Mouse (Mus musculus): Measurements from ENCODE around the gene Maml3.

The Maml3 gene

DNA sequence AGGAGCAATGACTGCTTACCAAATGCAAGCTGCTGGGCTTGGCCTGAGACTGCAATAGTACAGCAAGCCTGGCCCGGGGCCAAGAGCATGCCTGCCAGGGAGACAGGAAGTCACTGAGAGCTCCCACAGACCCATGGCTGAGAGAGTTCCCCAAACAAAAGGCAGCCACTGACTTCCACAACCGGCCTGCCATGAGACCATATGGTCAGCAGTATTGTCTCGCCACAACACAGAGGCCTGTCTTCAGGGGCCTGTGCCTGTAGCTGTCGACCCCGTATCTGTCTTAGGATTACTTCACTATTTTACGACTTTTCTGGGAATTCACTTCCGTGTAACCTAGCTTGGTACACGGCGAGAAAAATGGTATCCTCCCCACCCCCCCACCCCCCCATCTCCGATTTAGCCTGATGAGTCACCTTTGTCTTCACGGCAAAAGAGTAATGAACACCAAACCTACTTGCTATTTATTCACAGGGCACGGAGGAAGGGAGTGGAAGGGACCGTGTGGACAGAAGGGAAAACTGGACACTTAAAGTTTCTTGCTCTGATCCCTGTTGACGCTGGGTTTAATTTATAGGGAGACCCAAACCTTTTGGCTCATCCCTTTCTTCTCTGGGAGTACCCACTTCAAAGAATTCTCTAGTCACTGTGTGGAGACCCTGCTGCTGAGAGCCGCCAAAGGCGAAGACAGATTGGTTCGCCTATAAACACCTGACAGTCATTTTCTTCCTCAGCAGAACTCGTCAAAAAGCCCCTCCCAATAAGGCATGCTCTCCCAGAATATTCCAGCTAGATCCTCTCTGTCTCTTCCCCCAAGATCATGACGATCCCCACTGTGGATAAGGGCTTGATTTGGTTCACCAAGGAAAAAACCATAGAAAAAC lies 16.2 kb downstream of the Maml3 start:
- peak; percentile 80 to 87 for DNase-seq

GRCm38 (mm10) chr3:52087636-52088280 lies 17.1 kb downstream of the Maml3 start:
- DNase-seq, result no peak

- DNase-seq, result no peak
Measured at GRCm38 (mm10) chr3:52078763-52079162, 26.1 kb downstream of the Maml3 start.

GRCm38 (mm10) chr3:52073959-52074358 lies 30.9 kb downstream of the Maml3 start:
- DNase-seq, result no peak

DNA sequence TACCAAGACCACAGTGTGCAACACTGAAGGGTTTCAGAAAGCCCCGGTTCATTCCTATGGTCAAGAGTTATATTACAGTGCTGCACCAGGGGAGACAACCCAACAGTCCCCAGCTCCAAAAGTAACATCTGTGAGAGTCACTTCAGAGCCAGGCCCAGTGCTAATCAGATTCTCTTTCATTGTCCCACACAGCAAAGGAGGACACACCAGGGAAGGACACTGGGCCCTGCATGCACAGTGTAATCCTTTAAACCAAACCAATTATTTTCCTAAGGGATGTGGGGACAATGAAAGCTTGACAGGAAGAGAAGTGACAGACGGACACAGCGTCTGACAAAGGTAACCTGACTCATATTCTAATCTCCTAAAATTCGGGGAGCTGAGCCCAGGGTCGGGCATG lies 32.9 kb downstream of the Maml3 start:
- DNase-seq, result no peak

DNA sequence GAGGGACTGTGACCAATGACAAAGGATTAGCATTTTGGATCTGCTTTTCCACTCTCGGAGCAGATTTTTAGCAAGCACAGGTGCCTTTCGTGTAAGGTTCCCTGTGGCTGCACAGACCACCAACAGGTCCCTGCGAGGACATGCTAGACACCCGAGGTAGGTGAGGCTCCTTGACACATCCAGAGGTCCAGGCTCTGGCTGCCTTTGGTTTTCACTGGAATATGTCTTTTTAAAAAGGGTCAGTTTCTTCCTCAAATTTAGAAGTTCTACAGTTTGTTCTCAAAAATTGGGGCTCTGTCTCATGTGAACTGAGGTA lies 34.8 kb downstream of the Maml3 start:
- no peak for DNase-seq

GRCm38 (mm10) chr3:52069304-52070162 lies 35.3 kb downstream of the Maml3 start:
- DNase-seq, result peak; percentile 65 to 70

GRCm38 (mm10) chr3:52068885-52069284 lies 36.0 kb downstream of the Maml3 start:
- DNase-seq, result no peak

GRCm38 (mm10) chr3:52067181-52067580 lies 37.7 kb downstream of the Maml3 start:
- DNase-seq, result no peak

DNA sequence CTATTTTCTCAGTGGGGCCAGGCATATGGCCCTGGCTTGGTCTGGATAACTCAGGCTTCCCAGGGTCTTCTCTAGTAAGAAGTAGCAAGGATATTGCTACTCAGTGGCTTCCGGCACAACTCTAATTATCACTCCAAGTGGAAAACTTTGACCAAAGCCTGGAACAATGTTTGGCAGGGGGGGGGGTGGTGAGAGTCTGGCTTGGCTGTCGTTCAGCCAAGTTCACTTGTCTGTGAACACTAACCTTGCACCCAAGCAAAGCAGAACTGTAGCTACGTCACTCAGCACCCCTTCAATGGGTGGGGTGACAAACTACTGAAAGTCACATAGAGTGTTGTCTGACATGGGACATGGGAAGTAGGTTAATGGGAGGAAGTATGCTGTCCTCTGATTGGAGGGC lies 38.7 kb downstream of the Maml3 start:
- DNase-seq, result no peak

- no peak for DNase-seq
Measured at GRCm38 (mm10) chr3:52063261-52063655, 41.6 kb downstream of the Maml3 start.

- no peak for DNase-seq
Measured at GRCm38 (mm10) chr3:52062389-52063260, 42.3 kb downstream of the Maml3 start.

DNA sequence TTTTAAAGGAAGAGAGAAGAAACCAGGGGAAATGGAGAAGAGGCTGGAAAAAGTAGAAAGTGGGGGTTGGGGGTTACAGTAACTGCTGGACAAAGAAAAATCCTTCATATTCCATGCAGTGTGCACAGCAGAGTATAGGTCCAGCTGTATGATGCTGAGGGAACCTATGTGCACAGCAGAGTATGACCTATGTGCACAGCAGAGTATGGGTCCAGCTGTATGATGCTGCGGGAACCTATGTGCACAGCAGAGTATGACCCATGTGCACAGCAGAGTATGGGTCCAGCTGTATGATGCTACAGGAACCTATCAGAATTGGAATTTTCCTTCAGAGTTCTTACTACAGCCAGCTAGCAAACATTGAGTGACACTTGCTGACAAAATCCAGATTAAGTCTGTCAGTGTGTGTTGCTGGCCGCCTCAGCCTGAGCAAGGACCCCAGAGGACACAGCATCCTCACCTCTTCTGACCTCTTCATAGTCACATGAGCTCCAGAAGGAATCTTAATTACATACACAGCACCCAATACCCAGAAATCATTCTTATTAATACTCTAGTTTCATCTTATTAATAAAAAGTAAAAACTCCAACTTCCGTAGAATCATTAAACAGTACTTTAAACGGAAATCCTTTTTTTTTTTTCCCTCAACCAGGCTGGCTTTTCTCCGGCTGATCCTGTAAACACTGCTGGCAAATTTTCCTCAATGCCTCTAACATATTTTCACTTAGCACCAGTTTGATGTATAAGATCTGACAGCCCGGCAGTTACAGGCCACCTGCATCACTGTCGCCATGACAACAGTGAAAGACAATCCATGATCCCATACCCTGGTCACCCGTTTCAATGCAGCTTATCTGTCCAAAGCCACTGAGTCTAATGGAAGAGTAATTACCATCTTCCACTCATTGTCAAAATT lies 43.1 kb downstream of the Maml3 start:
- no peak for DNase-seq

GRCm38 (mm10) chr3:52060886-52061285 lies 44.0 kb downstream of the Maml3 start:
- DNase-seq, result no peak

DNA sequence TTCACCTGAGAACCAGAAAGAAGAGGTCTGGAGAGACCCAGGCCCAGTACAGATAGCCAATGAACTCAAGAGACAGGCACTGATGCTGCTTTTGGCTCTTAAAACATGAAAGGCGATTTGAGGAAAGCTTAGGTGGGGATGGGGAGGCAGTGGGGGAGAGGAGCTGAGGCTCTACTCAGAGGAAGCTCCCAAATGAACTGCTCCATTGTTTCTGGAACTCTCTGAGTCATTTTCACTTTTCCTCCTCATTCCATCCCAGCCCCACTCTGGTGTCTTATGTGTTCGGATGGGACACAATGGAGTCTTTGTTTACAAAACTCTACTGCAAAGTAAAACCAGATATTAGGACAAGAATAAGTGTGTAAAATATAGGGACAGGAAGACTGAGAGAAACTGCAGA lies 53.1 kb downstream of the Maml3 start:
- DNase-seq, result no peak

DNA sequence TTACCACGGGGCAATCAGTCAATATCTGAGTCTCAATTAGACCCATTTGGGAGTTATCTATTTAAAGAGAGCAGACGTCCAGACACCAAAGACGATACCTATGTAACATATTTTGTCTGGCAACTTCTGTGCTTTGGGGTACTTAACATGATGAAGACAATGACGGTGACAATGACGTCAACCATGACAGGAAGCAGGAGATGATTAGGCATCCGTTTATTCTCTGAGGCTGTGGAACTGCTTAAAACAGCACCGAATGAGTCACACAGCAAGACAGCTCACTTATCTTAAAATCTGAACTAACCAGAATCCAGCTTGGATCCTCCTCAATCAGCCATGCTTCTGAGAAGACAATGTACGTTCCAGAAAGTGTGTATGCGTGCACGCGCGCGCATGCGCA lies 56.8 kb downstream of the Maml3 start:
- no peak for DNase-seq

- DNase-seq, result no peak
Measured at GRCm38 (mm10) chr3:52047537-52047936, 57.3 kb downstream of the Maml3 start.

GRCm38 (mm10) chr3:52046895-52047372 lies 57.9 kb downstream of the Maml3 start:
- peak; percentile 76 to 79 for DNase-seq

GRCm38 (mm10) chr3:52046027-52046700 lies 58.7 kb downstream of the Maml3 start:
- DNase-seq, result peak in 1 of 2 experiments; percentile 32

DNA sequence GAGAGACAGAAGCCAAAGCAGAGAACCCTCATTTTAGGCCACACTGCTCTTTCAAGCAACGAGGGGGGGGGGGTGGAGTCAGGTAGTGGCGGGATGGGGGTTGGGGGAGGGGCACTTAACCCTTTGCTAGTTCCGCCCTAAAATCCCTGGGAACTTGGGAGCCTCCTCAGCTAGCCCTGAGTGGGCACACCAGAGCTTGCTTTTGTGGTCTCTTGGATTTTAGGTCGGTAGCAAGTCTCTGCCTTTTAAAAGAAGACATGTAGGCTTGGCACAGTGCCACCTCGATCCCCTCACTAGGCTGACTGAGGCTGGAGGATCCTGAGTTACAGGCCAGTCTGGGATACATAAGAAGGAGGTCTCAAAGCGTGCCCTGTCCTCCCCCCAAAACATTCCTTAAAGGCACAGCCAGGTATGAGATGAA lies 59.6 kb downstream of the Maml3 start:
- DNase-seq, result no peak

- DNase-seq, result no peak
Measured at GRCm38 (mm10) chr3:52044651-52045050, 60.2 kb downstream of the Maml3 start.

All from spleen, adult 18-20 months (tissue).